Mouse (Mus musculus) kidney, embryonic 14.5 days (tissue): ENCODE results near the gene Srsf4. TPM values are rescaled to one million over a fixed set of nuclear protein-coding genes. Genes with fewer than 3 reads are reported as not detected.

Source experiments
- ATAC-seq: fragments of 200-750 bp; cut with Nextera tagmentation; 2 replicates; pipeline ENCODE4 v1.8.0; 2017; ENCODE audit warnings: moderate number of reproducible peaks, mild to moderate bottlenecking, moderate TSS enrichment, moderate library complexity; ENCODE audit not compliant: low FRiP score, low TSS enrichment
- H3K27ac ChIP-seq: fragments of 300-500 bp; sonication (generic); 2 replicates; pipeline ENCODE4 v1.5.1; 2014; ENCODE audit warnings: low read depth, mild to moderate bottlenecking, low read length, moderate library complexity, mixed read lengths
- H3K27me3 ChIP-seq: fragments of 300-500 bp; sonication (generic); 2 replicates; pipeline ENCODE4 v1.6.1; 2014; ENCODE audit warnings: mild to moderate bottlenecking, low read length; ENCODE audit not compliant: control insufficient read depth, insufficient read depth
- H3K36me3 ChIP-seq: fragments of 300-500 bp; sonication (generic); 2 replicates; pipeline ENCODE4 v1.6.1; 2014; ENCODE audit warnings: low read length, mixed read lengths; ENCODE audit not compliant: control insufficient read depth, insufficient read depth
- H3K4me1 ChIP-seq: fragments of 300-500 bp; sonication (generic); 2 replicates; pipeline ENCODE4 v1.6.1; 2014; ENCODE audit warnings: low read length, mixed read lengths; ENCODE audit not compliant: control insufficient read depth, insufficient read depth
- H3K4me2 ChIP-seq: fragments of 300-500 bp; sonication (generic); replicated peaks from 2 replicates; pipeline ENCODE4 v1.6.1; 2014; ENCODE audit warnings: low read depth, mild to moderate bottlenecking, low read length
- H3K4me3 ChIP-seq: fragments of 300-500 bp; sonication (generic); 2 replicates; pipeline ENCODE4 v1.5.1; 2014; ENCODE audit warnings: mild to moderate bottlenecking, low read length
- H3K9ac ChIP-seq: fragments of 300-500 bp; sonication (generic); 2 replicates; pipeline ENCODE4 v1.6.1; 2014; ENCODE audit warnings: low read depth, mild to moderate bottlenecking, low read length, moderate library complexity
- H3K9me3 ChIP-seq: fragments of 300-500 bp; sonication (generic); 2 replicates; pipeline ENCODE4 v1.6.1; 2016; ENCODE audit warnings: low read length; ENCODE audit not compliant: control insufficient read depth
- WGBS: fragments of 180-500 bp; shearing (Covaris S2); extraction: QIAGEN DNeasy Blood & Tissue Kit; methylation state at CpG from one replicate; pipeline ENCODE4 v1.1.7; 2014; 5-methylcytosine and 5-hydroxymethylcytosine counted together
- polyA plus RNA-seq: library from polyadenylated mRNA; unstranded; fragments of >200 nt; fragmentation: Nextera tagmentation; extraction: Ambion mirVana; gene quantifications from 2 replicates; pipeline ENCODE4 v1.2.1, GENCODE M21; 2014

Srsf4 gene
- polyA plus RNA-seq, 1 experiment from 2014 or later: 118 TPM

- no peak overlapping the region for H3K4me3 ChIP-seq
- ATAC-seq: peak; percentile 63
- peaks cover 33% of the 10 kb centered on the region; the same call in 1 of the 2 replicates for H3K36me3 ChIP-seq
- WGBS: 41% methylated on average over 15 of the region's 15 CpGs
- H3K4me2 ChIP-seq: no peak overlapping the region
- H3K9ac ChIP-seq: no peak overlapping the region
- H3K4me1 ChIP-seq: no peaks in the 10 kb centered on the region
- no peaks in the 10 kb centered on the region for H3K27me3 ChIP-seq
- no peak overlapping the region for H3K27ac ChIP-seq
- H3K9me3 ChIP-seq: no peaks in the 10 kb centered on the region
These were observed 12.7 kb upstream of the Srsf4 start for GRCm38 (mm10) chr4:131860492-131861340.

- H3K27me3 ChIP-seq: no peaks in the 10 kb centered on the region
- ATAC-seq: peak; percentile 55; the same call in 1 of the 2 replicates
- H3K9ac ChIP-seq: no peak overlapping the region
- H3K9me3 ChIP-seq: no peaks in the 10 kb centered on the region
- H3K4me3 ChIP-seq: no peak overlapping the region
- no peak overlapping the region for H3K4me2 ChIP-seq
- no peak overlapping the region for H3K27ac ChIP-seq
- H3K36me3 ChIP-seq: peaks cover 33% of the 10 kb centered on the region; the same call in 1 of the 2 replicates
- WGBS: 65% methylated on average over 4 of the region's 4 CpGs
- H3K4me1 ChIP-seq: no peaks in the 10 kb centered on the region
These were observed 12.1 kb upstream of the Srsf4 start for GRCm38 (mm10) chr4:131861341-131861739.

- no peaks in the 10 kb centered on the region for H3K27me3 ChIP-seq
- peak overlapping the region; percentile 60 for H3K4me2 ChIP-seq
- H3K4me1 ChIP-seq: peaks cover 26% of the 10 kb centered on the region
- H3K9me3 ChIP-seq: no peaks in the 10 kb centered on the region
- H3K36me3 ChIP-seq: peaks cover 7% of the 10 kb centered on the region; the same call in 1 of the 2 replicates
- ATAC-seq: peak; percentile 9
- H3K4me3 ChIP-seq: peak overlapping the region; percentile 100
- WGBS: 11% methylated on average over 11 of the region's 11 CpGs
- peak overlapping the region; percentile 81 for H3K27ac ChIP-seq
- H3K9ac ChIP-seq: peak overlapping the region; percentile 100
These were observed 635 bp upstream of the Srsf4 start for GRCm38 (mm10) chr4:131872672-131873292.

GRCm38 (mm10) chr4:131874169-131874536 is 736 bp downstream of the Srsf4 start:
- Histone ChIP-seq H3K4me1 (peaks cover 26% of the 10 kb centered on the region), H3K27me3 (no peaks in the 10 kb centered on the region), H3K9me3 (no peaks in the 10 kb centered on the region), H3K27ac (peak overlapping the region; percentile 100), H3K9ac (peak overlapping the region; percentile 100), H3K4me2 (peak overlapping the region; percentile 67), H3K4me3 (peak overlapping the region; percentile 100), H3K36me3 (peaks cover 2% of the 10 kb centered on the region; the same call in 1 of the 2 replicates)
- 0% methylated on average over 20 of the region's 20 CpGs for WGBS
- ATAC-seq: no peak

- WGBS: 2% methylated on average over 11 of the region's 11 CpGs
- Histone ChIP-seq H3K9ac (peak overlapping the region; percentile 100), H3K27ac (peak overlapping the region; percentile 100), H3K36me3 (peaks cover 2% of the 10 kb centered on the region; the same call in 1 of the 2 replicates), H3K4me2 (peak overlapping the region; percentile 67), H3K4me3 (peak overlapping the region; percentile 100), H3K9me3 (no peaks in the 10 kb centered on the region), H3K27me3 (no peaks in the 10 kb centered on the region), H3K4me1 (peaks cover 26% of the 10 kb centered on the region)
- ATAC-seq: no peak
These were observed 1.1 kb downstream of the Srsf4 start for GRCm38 (mm10) chr4:131874567-131874966.

GRCm38 (mm10) chr4:131875242-131875641 is 1.8 kb downstream of the Srsf4 start:
- no peaks in the 10 kb centered on the region for H3K36me3 ChIP-seq
- H3K4me3 ChIP-seq: peak overlapping the region; percentile 100
- no peaks in the 10 kb centered on the region for H3K27me3 ChIP-seq
- peaks cover 26% of the 10 kb centered on the region for H3K4me1 ChIP-seq
- no peaks in the 10 kb centered on the region for H3K9me3 ChIP-seq
- peak overlapping the region; percentile 67 for H3K4me2 ChIP-seq
- peak overlapping the region; percentile 100 for H3K9ac ChIP-seq
- 37% methylated on average over 3 of the region's 3 CpGs for WGBS
- H3K27ac ChIP-seq: no peak overlapping the region
- ATAC-seq: no peak

GRCm38 (mm10) chr4:131876836-131877235 is 3.4 kb downstream of the Srsf4 start:
- no peak for ATAC-seq
- no peaks in the 10 kb centered on the region for H3K27me3 ChIP-seq
- H3K4me1 ChIP-seq: peaks cover 26% of the 10 kb centered on the region
- WGBS: 57% methylated on average over 2 of the region's 2 CpGs
- 0 out of 2 replicates have a peak overlapping the region, but pooled peaks have one; percentile 12 for H3K9ac ChIP-seq
- no peak overlapping the region for H3K27ac ChIP-seq
- H3K4me2 ChIP-seq: no peak overlapping the region
- no peaks in the 10 kb centered on the region for H3K9me3 ChIP-seq
- H3K36me3 ChIP-seq: no peaks in the 10 kb centered on the region
- H3K4me3 ChIP-seq: no peak overlapping the region

- WGBS: 72% methylated on average over 1 of the region's 1 CpGs
- Histone ChIP-seq H3K9ac (no peak overlapping the region), H3K4me2 (no peak overlapping the region), H3K36me3 (peaks cover 1% of the 10 kb centered on the region; the same call in 1 of the 2 replicates), H3K27me3 (no peaks in the 10 kb centered on the region), H3K9me3 (no peaks in the 10 kb centered on the region), H3K27ac (no peak overlapping the region), H3K4me1 (peaks cover 19% of the 10 kb centered on the region), H3K4me3 (no peak overlapping the region)
- ATAC-seq: no peak
These were observed 6.3 kb downstream of the Srsf4 start for GRCm38 (mm10) chr4:131879692-131880091.

- Histone ChIP-seq H3K4me1 (peaks cover 10% of the 10 kb centered on the region; the same call in 1 of the 2 replicates), H3K4me2 (no peak overlapping the region), H3K27me3 (no peaks in the 10 kb centered on the region), H3K9ac (no peak overlapping the region), H3K36me3 (peaks cover 17% of the 10 kb centered on the region; the same call in 1 of the 2 replicates), H3K9me3 (no peaks in the 10 kb centered on the region), H3K27ac (no peak overlapping the region), H3K4me3 (no peak overlapping the region)
- no peak for ATAC-seq
- WGBS: 89% methylated on average over 7 of the region's 7 CpGs
These were observed 7.9 kb downstream of the Srsf4 start for GRCm38 (mm10) chr4:131881306-131881705.
